Mouse (Mus musculus): ENCODE data around the gene Pcbp1.
"Not testable (repeated sequence)": the region's sequence is repeated elsewhere in the genome, so short reads cannot be mapped to it uniquely, and the experiment has no call there.

Pcbp1 gene

GRCm38 (mm10) chr6:86494767-86495166 is 31.4 kb downstream of the Pcbp1 start:
- DNase-seq (ENCODE audit: low read depth, low spot score), result no peak

- no peak for DNase-seq (ENCODE audit: low read depth, low spot score)
Observed at GRCm38 (mm10) chr6:86493469-86494263, 32.5 kb downstream of the Pcbp1 start.

GRCm38 (mm10) chr6:86490413-86490812 is 35.7 kb downstream of the Pcbp1 start:
- not testable (repeated sequence) for DNase-seq (ENCODE audit: low read depth, low spot score)

DNA sequence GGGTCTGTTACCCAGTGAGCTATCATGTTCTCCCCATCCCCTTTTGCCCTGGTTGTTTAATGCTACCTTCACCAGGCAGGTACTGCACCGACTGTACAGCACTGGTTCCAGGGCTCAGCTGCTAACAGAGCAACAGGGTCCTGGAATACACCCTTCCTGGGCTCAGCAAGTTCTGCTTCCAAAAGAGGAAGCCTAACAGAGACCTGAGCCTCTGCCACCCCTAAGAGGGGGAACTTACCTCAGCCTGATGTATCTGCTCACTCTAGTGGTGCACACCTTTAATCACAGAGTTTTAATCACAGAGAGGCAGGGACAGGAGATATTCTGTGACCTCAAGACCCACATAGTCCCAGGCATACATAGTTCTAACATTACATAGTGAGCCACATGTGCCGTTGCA is 36.2 kb downstream of the Pcbp1 start:
- DNase-seq (ENCODE audit: low read depth, low spot score), result no peak

DNA sequence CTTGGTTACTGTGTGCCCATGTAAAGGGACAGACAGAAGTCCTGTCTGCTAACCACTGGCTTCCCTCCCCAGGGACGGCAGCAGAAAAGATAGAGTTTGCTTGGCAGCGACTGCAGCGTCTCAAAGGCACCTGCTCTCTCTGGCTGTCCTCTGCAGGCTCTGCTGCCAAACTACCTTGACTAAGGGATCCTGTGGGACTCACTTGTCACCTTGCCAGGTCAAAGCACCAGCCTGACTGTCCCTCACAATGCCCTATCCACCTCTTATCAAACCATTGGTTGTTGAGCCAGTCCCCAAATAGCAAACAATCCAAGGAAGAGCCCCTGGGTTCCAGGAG is 38.0 kb downstream of the Pcbp1 start:
- peak; percentile 79 for DNase-seq (ENCODE audit: low read depth, low spot score)

- DNase-seq (ENCODE audit: low read depth, low spot score), result peak; percentile 94
Observed at GRCm38 (mm10) chr6:86487358-86488148, 38.6 kb downstream of the Pcbp1 start.

- DNase-seq (ENCODE audit: low read depth, low spot score), result no peak
Observed at GRCm38 (mm10) chr6:86485943-86486640, 40.0 kb downstream of the Pcbp1 start.

GRCm38 (mm10) chr6:86481871-86482270 is 44.2 kb downstream of the Pcbp1 start:
- no peak for DNase-seq (ENCODE audit: low read depth, low spot score)

- no peak for DNase-seq (ENCODE audit: low read depth, low spot score)
Observed at GRCm38 (mm10) chr6:86480189-86480831, 45.8 kb downstream of the Pcbp1 start.

DNA sequence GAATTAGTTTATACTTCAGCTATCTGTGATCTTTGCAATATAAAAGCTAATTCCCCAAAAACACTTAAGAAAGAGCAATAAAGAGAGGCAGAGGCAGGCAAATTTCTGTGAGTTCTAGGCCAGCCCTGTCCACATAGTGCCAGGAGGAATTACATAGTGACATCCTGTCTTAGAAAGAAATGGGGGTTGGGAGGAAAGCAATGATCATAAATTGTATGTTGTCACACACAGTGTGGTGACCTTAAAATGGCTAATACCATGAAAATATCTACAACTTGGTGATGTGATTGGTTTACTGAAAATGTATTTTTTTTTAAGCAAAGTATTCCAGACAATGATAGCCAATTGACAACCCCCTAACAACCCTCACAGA is 46.3 kb downstream of the Pcbp1 start:
- DNase-seq (ENCODE audit: low read depth, low spot score), result no peak

DNA sequence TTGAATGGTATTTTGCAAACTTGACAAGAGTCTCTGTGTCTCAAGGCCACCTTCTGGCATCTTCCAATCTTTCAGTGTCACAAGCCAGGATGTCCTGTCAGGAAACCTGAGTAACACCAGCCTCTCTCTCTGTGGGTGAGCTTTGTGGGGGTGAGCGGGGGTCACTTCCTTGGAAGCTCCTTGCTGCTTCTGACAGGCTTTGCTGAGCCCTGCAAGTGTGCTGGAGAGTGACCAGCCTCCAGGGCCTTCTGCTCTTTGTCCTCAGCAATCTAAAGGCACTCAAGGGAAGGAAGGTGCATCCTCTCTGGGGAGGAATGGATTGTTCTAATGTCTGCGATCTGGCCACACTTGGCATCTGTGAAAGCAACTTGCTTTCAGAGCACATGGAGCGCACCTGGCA is 46.8 kb downstream of the Pcbp1 start:
- no peak for DNase-seq (ENCODE audit: low read depth, low spot score)

GRCm38 (mm10) chr6:86476931-86477330 is 49.2 kb downstream of the Pcbp1 start:
- no peak for DNase-seq (ENCODE audit: low read depth, low spot score)

- DNase-seq (ENCODE audit: low read depth, low spot score), result no peak
Observed at GRCm38 (mm10) chr6:86475462-86476167, 50.5 kb downstream of the Pcbp1 start.

- no peak for DNase-seq (ENCODE audit: low read depth, low spot score)
Observed at GRCm38 (mm10) chr6:86474646-86475181, 51.4 kb downstream of the Pcbp1 start.

Measured in A20 (cell line).